Mouse (Mus musculus): ENCODE data around the gene Ptpn9.

DNA sequence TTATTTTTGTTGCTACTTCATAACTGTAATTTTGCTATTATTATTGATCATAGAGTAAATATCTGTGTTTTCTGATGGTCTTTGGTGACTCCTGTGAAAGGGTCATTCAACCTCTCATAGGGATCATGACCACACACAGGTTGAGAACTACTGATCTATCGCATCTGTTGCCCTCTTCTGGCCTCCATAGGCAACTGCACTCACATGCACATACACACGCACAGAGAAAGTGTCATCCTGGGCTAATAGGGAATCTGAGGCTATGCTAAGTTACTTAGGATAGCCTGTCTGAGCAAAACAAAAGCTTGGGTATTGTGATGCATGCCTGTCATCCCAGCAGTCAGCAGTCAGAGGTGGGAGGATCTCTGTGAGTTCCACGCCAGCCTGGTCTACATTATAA is 33.1 kb upstream of the Ptpn9 start:
- TF ChIP-seq CTCF (IDR thresholded peaks at IDR 0.05; ENCODE audit: low read depth) (peak; percentile 42), EP300 (IDR thresholded peaks at IDR 0.05; ENCODE audit: low read depth) (no peak)
